Mouse (Mus musculus) adipocyte (in vitro differentiated cells): ENCODE measurements around the gene Gpc5.

Source experiments
- DNase-seq: peaks from one replicate; pipeline ENCODE4 v3.0.0-alpha.2; 2016; ENCODE audit warnings: low spot score

Gene Gpc5

GRCm38 (mm10) chr14:116308541-116308940 lies 1216.5 kb downstream of the Gpc5 start:
- no peak for DNase-seq

GRCm38 (mm10) chr14:116317491-116317890 lies 1225.5 kb downstream of the Gpc5 start:
- no peak for DNase-seq

GRCm38 (mm10) chr14:116336182-116336581 lies 1244.2 kb downstream of the Gpc5 start:
- no peak for DNase-seq

- no peak for DNase-seq
Observed at GRCm38 (mm10) chr14:116338395-116338794, 1246.4 kb downstream of the Gpc5 start.

GRCm38 (mm10) chr14:116348560-116348959 lies 1256.5 kb downstream of the Gpc5 start:
- DNase-seq = no peak

GRCm38 (mm10) chr14:116384602-116385001 lies 1292.6 kb downstream of the Gpc5 start:
- no peak for DNase-seq

GRCm38 (mm10) chr14:116415511-116415910 lies 1323.5 kb downstream of the Gpc5 start:
- DNase-seq = no peak

GRCm38 (mm10) chr14:116448219-116448618 lies 1356.2 kb downstream of the Gpc5 start:
- DNase-seq = no peak

GRCm38 (mm10) chr14:116453356-116453755 lies 1361.3 kb downstream of the Gpc5 start:
- DNase-seq = no peak

- no peak for DNase-seq
Observed at GRCm38 (mm10) chr14:116456211-116456610, 1364.2 kb downstream of the Gpc5 start.

- no peak for DNase-seq
Observed at GRCm38 (mm10) chr14:116473378-116474179, 1381.6 kb downstream of the Gpc5 start.

GRCm38 (mm10) chr14:116494285-116494850 lies 1402.4 kb downstream of the Gpc5 start:
- no peak for DNase-seq

GRCm38 (mm10) chr14:116538216-116538615 lies 1446.2 kb downstream of the Gpc5 start:
- no peak for DNase-seq

GRCm38 (mm10) chr14:116543746-116544145 lies 1451.7 kb downstream of the Gpc5 start:
- no peak for DNase-seq

GRCm38 (mm10) chr14:116551401-116551800 lies 1459.4 kb downstream of the Gpc5 start:
- DNase-seq = no peak

- DNase-seq = no peak
Observed at GRCm38 (mm10) chr14:116553316-116553715, 1461.3 kb downstream of the Gpc5 start.

- no peak for DNase-seq
Observed at GRCm38 (mm10) chr14:116558141-116558800, 1466.3 kb downstream of the Gpc5 start.

GRCm38 (mm10) chr14:116559990-116560389 lies 1468.0 kb downstream of the Gpc5 start:
- peak; percentile 21 for DNase-seq
